Mouse (Mus musculus): Measurements from ENCODE around the gene Kcnd3. TPM values are rescaled to one million over a fixed set of nuclear protein-coding genes. Genes with fewer than 3 reads are reported as not detected.

Kcnd3 gene
- polyA plus RNA-seq, 1 experiment from 2014 or later: 0.20 TPM

GRCm38 (mm10) chr3:105675932-105676331 is 223.8 kb downstream of the Kcnd3 start:
- ATAC-seq (ENCODE audit: borderline replicate concordance, extremely low read depth, low FRiP score, low TSS enrichment): no peak

GRCm38 (mm10) chr3:105680346-105680745 is 228.2 kb downstream of the Kcnd3 start:
- Histone ChIP-seq H3K36me3 (peaks cover 67% of the 10 kb centered on the region), H3K9ac (no peak overlapping the region), H3K27ac (no peak overlapping the region), H3K27me3 (no peaks in the 10 kb centered on the region), H3K4me2 (no peak overlapping the region), H3K4me3 (no peak overlapping the region), H3K4me1 (no peaks in the 10 kb centered on the region), H3K9me3 (no peaks in the 10 kb centered on the region)
- ATAC-seq (ENCODE audit: borderline replicate concordance, extremely low read depth, low FRiP score, low TSS enrichment): no peak
- 89% methylated on average over 7 of the region's 7 CpGs for WGBS

More at GRCm38 (mm10) chr3:105675932-105676331, 223.8 kb downstream of the Kcnd3 start:
- WGBS: 47% methylated on average over 2 of the region's 2 CpGs
- H3K36me3 ChIP-seq: peaks cover 36% of the 10 kb centered on the region
- no peak overlapping the region for H3K27ac ChIP-seq
- H3K9me3 ChIP-seq: no peaks in the 10 kb centered on the region
- H3K4me2 ChIP-seq: no peak overlapping the region
- H3K4me1 ChIP-seq: no peaks in the 10 kb centered on the region
- H3K27me3 ChIP-seq: no peaks in the 10 kb centered on the region
- no peak overlapping the region for H3K9ac ChIP-seq
- H3K4me3 ChIP-seq: no peak overlapping the region

GRCm38 (mm10) chr3:105686394-105687323 is 234.5 kb downstream of the Kcnd3 start:
- peak; percentile 74; the same call in 1 of the 2 replicates for ATAC-seq (ENCODE audit: borderline replicate concordance, extremely low read depth, low FRiP score, low TSS enrichment)
- H3K4me1 ChIP-seq: peaks cover 7% of the 10 kb centered on the region
- 6% methylated on average over 60 of the region's 60 CpGs for WGBS
- peaks cover 27% of the 10 kb centered on the region for H3K36me3 ChIP-seq
- peak overlapping the region; percentile 85 for H3K4me3 ChIP-seq
- peak overlapping the region; percentile 69 for H3K27ac ChIP-seq
- H3K27me3 ChIP-seq: no peaks in the 10 kb centered on the region
- H3K4me2 ChIP-seq: peak overlapping the region; percentile 58
- peak overlapping the region; percentile 93 for H3K9ac ChIP-seq
- no peaks in the 10 kb centered on the region for H3K9me3 ChIP-seq

GRCm38 (mm10) chr3:105687324-105688060 is 235.4 kb downstream of the Kcnd3 start, which contains the start of gene Ddx20:
Gene Ddx20 (minus strand): TSS chr3:105687574.
- 0% methylated on average over 70 of the region's 72 CpGs for WGBS
- peaks cover 23% of the 10 kb centered on the region for H3K36me3 ChIP-seq
- H3K4me1 ChIP-seq: peaks cover 7% of the 10 kb centered on the region
- H3K9me3 ChIP-seq: no peaks in the 10 kb centered on the region
- peak; percentile 96 for ATAC-seq (ENCODE audit: borderline replicate concordance, extremely low read depth, low FRiP score, low TSS enrichment)
- H3K4me2 ChIP-seq: peak within 1 kb of the TSS; percentile 60
- H3K4me3 ChIP-seq: peak within 1 kb of the TSS; percentile 85
- peak within 1 kb of the TSS; percentile 93 for H3K9ac ChIP-seq
- H3K27ac ChIP-seq: peak within 1 kb of the TSS; percentile 69
- H3K27me3 ChIP-seq: no peaks in the 10 kb centered on the region

- H3K4me1 ChIP-seq: peaks cover 7% of the 10 kb centered on the region
- H3K4me3 ChIP-seq: no peak overlapping the region
- no peak overlapping the region for H3K9ac ChIP-seq
- H3K27me3 ChIP-seq: no peaks in the 10 kb centered on the region
- WGBS: 81% methylated on average over 2 of the region's 2 CpGs
- H3K4me2 ChIP-seq: no peak overlapping the region
- H3K27ac ChIP-seq: no peak overlapping the region
- ATAC-seq (ENCODE audit: borderline replicate concordance, extremely low read depth, low FRiP score, low TSS enrichment): no peak
- no peaks in the 10 kb centered on the region for H3K9me3 ChIP-seq
- peaks cover 12% of the 10 kb centered on the region for H3K36me3 ChIP-seq
Measured at GRCm38 (mm10) chr3:105688536-105688935, 236.4 kb downstream of the Kcnd3 start.

GRCm38 (mm10) chr3:105693327-105694080 is 241.4 kb downstream of the Kcnd3 start:
- 58% methylated on average over 14 of the region's 14 CpGs for WGBS
- ATAC-seq (ENCODE audit: borderline replicate concordance, extremely low read depth, low FRiP score, low TSS enrichment): no peak
- H3K4me1 ChIP-seq: peaks cover 15% of the 10 kb centered on the region
- no peak overlapping the region for H3K4me3 ChIP-seq
- H3K36me3 ChIP-seq: no peaks in the 10 kb centered on the region
- H3K9me3 ChIP-seq: no peaks in the 10 kb centered on the region
- H3K27me3 ChIP-seq: peaks cover 23% of the 10 kb centered on the region; the same call in 1 of the 2 replicates
- no peak overlapping the region for H3K4me2 ChIP-seq
- H3K27ac ChIP-seq: no peak overlapping the region
- H3K9ac ChIP-seq: no peak overlapping the region

GRCm38 (mm10) chr3:105695476-105696386 is 243.6 kb downstream of the Kcnd3 start:
- Histone ChIP-seq H3K27me3 (peaks cover 23% of the 10 kb centered on the region; the same call in 1 of the 2 replicates), H3K9me3 (no peaks in the 10 kb centered on the region), H3K4me3 (no peak overlapping the region), H3K9ac (no peak overlapping the region), H3K4me2 (peak overlapping the region; percentile 12; the same call in 1 of the 2 replicates), H3K27ac (peak overlapping the region; percentile 3; the same call in 1 of the 2 replicates), H3K36me3 (no peaks in the 10 kb centered on the region), H3K4me1 (peaks cover 24% of the 10 kb centered on the region)
- ATAC-seq (ENCODE audit: borderline replicate concordance, extremely low read depth, low FRiP score, low TSS enrichment): no peak
- WGBS: 35% methylated on average over 20 of the region's 20 CpGs

- peak overlapping the region; percentile 12; the same call in 1 of the 2 replicates for H3K4me2 ChIP-seq
- no peaks in the 10 kb centered on the region for H3K9me3 ChIP-seq
- H3K4me1 ChIP-seq: peaks cover 29% of the 10 kb centered on the region
- no peaks in the 10 kb centered on the region for H3K36me3 ChIP-seq
- H3K27me3 ChIP-seq: peaks cover 23% of the 10 kb centered on the region; the same call in 1 of the 2 replicates
- H3K27ac ChIP-seq: no peak overlapping the region
- H3K4me3 ChIP-seq: no peak overlapping the region
- no peak for ATAC-seq (ENCODE audit: borderline replicate concordance, extremely low read depth, low FRiP score, low TSS enrichment)
- no peak overlapping the region for H3K9ac ChIP-seq
- 55% methylated on average over 17 of the region's 17 CpGs for WGBS
Measured at GRCm38 (mm10) chr3:105696387-105697147, 244.4 kb downstream of the Kcnd3 start.

GRCm38 (mm10) chr3:105697148-105697441 is 245.0 kb downstream of the Kcnd3 start:
- Histone ChIP-seq H3K4me2 (no peak overlapping the region), H3K27me3 (peaks cover 23% of the 10 kb centered on the region; the same call in 1 of the 2 replicates), H3K36me3 (no peaks in the 10 kb centered on the region), H3K4me3 (no peak overlapping the region), H3K27ac (no peak overlapping the region), H3K9me3 (no peaks in the 10 kb centered on the region), H3K9ac (no peak overlapping the region), H3K4me1 (peaks cover 35% of the 10 kb centered on the region)
- no peak for ATAC-seq (ENCODE audit: borderline replicate concordance, extremely low read depth, low FRiP score, low TSS enrichment)
- 73% methylated on average over 5 of the region's 5 CpGs for WGBS

GRCm38 (mm10) chr3:105698311-105698710 is 246.2 kb downstream of the Kcnd3 start:
- Histone ChIP-seq H3K9me3 (no peaks in the 10 kb centered on the region), H3K4me1 (peaks cover 35% of the 10 kb centered on the region), H3K4me2 (no peak overlapping the region), H3K9ac (no peak overlapping the region), H3K36me3 (no peaks in the 10 kb centered on the region), H3K27ac (no peak overlapping the region), H3K4me3 (no peak overlapping the region), H3K27me3 (peaks cover 23% of the 10 kb centered on the region; the same call in 1 of the 2 replicates)
- no peak for ATAC-seq (ENCODE audit: borderline replicate concordance, extremely low read depth, low FRiP score, low TSS enrichment)
- WGBS: 62% methylated on average over 1 of the region's 1 CpGs

All from lung, embryonic 15.5 days (tissue).